8 mouse cellular contexts compared by ENCODE assay signal in the genomic region with DNA sequence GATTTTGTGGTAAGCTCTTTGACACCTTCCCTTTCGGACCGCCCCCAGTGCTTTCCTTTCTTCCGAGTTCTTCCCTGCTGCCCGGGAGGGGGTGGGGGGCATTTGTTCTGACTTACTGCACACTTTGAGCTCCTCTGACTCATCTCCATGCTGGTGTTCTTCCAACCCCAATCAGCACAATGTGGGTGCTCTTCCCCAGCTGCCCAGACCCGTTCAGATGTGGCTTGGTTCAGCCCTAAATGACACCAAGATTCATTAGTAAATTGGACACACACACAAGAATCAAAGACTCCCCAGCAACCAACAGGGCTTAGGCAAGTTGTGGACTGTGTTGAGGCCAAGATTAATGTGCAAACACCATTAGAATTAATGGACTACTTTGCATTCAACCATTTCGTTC. TPM values are rescaled to one million over a fixed set of nuclear protein-coding genes. Genes with fewer than 3 reads are reported as not detected.
DNase-seq lines count a peak whose midpoint lies in the region; ATAC-seq and TF ChIP-seq lines count a peak whose summit lies in the region.
"Had no signal": no experiment of that assay in that cellular context is flagged by ENCODE, and none has a peak within 500 bp of the region (broad histone marks: within the 10 kb centered on the region; RNA-seq: fewer than 3 reads in every experiment).

No protein-coding gene starts in this region.

- H3K4me2 ChIP-seq in intestine, embryonic 15.5 days (replicated peaks): no peak overlapping the region
- no peak overlapping the region for H3K4me2 ChIP-seq in intestine, postnatal 0 days (replicated peaks; ENCODE audit: low read depth)

- ATAC-seq in intestine, embryonic 15.5 days: 0 out of 2 replicates have a peak, but pooled peaks have one; percentile 28
- no peak for ATAC-seq in intestine, postnatal 0 days
- ATAC-seq in CD4-positive, CD25-positive, alpha-beta regulatory T cell, adult 4 months: no peak
- ATAC-seq in megakaryocyte, adult 5-6 weeks (ENCODE audit: poor library complexity, severe bottlenecking): no peak

- intact Hi-C loops in left cerebral cortex, postnatal 10 days (cut with DNase I): no loop called here

- H3K27me3 ChIP-seq in intestine, embryonic 15.5 days (replicated peaks): no peaks in the 10 kb centered on the region
- no peaks in the 10 kb centered on the region for H3K27me3 ChIP-seq in intestine, postnatal 0 days (replicated peaks; ENCODE audit: control insufficient read depth, insufficient read depth, low read length)

- no peaks in the 10 kb centered on the region for H3K9me3 ChIP-seq in intestine, embryonic 15.5 days
- no peaks in the 10 kb centered on the region for H3K9me3 ChIP-seq in intestine, postnatal 0 days (ENCODE audit: control insufficient read depth)

- no peaks in the 10 kb centered on the region for H3K36me3 ChIP-seq in intestine, embryonic 15.5 days
- H3K36me3 ChIP-seq in intestine, postnatal 0 days (ENCODE audit: control insufficient read depth, insufficient read depth): no peaks in the 10 kb centered on the region

- peak; percentile 11 to 20 for DNase-seq in cerebellum, postnatal 14 days
- peak; percentile 30 to 38 for DNase-seq in left cerebral cortex, postnatal 10 days (ENCODE audit: extremely low spot score in 1 of 2, low spot score in 2 of 2)
- DNase-seq in right cerebral cortex, postnatal 14 days: peak; percentile 16
- DNase-seq: liver had no signal

- WGBS in intestine, embryonic 15.5 days: 34% methylated on average over 6 of the region's 6 CpGs
- WGBS in intestine, postnatal 0 days: 37% methylated on average over 6 of the region's 6 CpGs

- H3K4me3 ChIP-seq in intestine, embryonic 15.5 days (replicated peaks): no peak overlapping the region
- no peak overlapping the region for H3K4me3 ChIP-seq in intestine, postnatal 0 days (ENCODE audit: low read depth, low read length)

- TF ChIP-seq CTCF in intestine, postnatal 0 days (IDR thresholded peaks at IDR 0.05; ENCODE audit: low read depth): no peak

- H3K27ac ChIP-seq in intestine, embryonic 15.5 days: no peak overlapping the region
- H3K27ac ChIP-seq in intestine, postnatal 0 days (ENCODE audit: low read depth, low read length): no peak overlapping the region

- no peak overlapping the region for H3K9ac ChIP-seq in intestine, embryonic 15.5 days
- no peak overlapping the region for H3K9ac ChIP-seq in intestine, postnatal 0 days (ENCODE audit: low read depth, low read length)

- 0 out of 2 replicates have a peak, but pooled peaks cover 4% of the 10 kb centered on the region for H3K4me1 ChIP-seq in intestine, embryonic 15.5 days (replicated peaks)
- no peaks in the 10 kb centered on the region for H3K4me1 ChIP-seq in intestine, postnatal 0 days (replicated peaks; ENCODE audit: control insufficient read depth, insufficient read depth, low read length)

RNA-seq across cellular contexts. Expression of gene Ncoa1, which starts 30.5 kb away (rescaled TPM):
- 6.3 and 6.7 TPM in 2 replicates for polyA plus RNA-seq in intestine, embryonic 15.5 days (2015; fragmentation: Nextera tagmentation; extraction: Ambion mirVana)
- polyA plus RNA-seq in intestine, postnatal 0 days (2015; fragmentation: Nextera tagmentation; extraction: Ambion mirVana): 6.0 and 6.6 TPM in 2 replicates
- total RNA-seq in left cerebral cortex, postnatal 10 days (2021): 10 to 100 TPM; 87.6 to 89.7 TPM
- polyA plus RNA-seq in CD4-positive, CD25-positive, alpha-beta regulatory T cell, adult 4 months (2017; shearing (Covaris generic)): 10 to 100 TPM; 12.5 to 14.6 TPM
- total RNA-seq in megakaryocyte, adult 5-6 weeks (2015): 71.5 and 74.4 TPM in 2 replicates
- total RNA-seq in megakaryocyte, adult 5-6 weeks (2017): 28.4 and 61.9 TPM in 2 replicates
